Mouse (Mus musculus) erythroid progenitor cell, adult 5-6 weeks (primary cell): ENCODE measurements around the gene Prss36. TPM values are rescaled to one million over a fixed set of nuclear protein-coding genes. Genes with fewer than 3 reads are reported as not detected.

ENCODE experiments used
- total RNA-seq, 2 experiments: library from RNA; stranded (forward) in 1 of 2; stranded (reverse) in 1 of 2; fragments of 150-400 nt in 1 of 2; fragments of 186-747, 209-891 nt in 1 of 2; gene quantifications; 2 replicates each; pipeline versions ENCODE4 v1.2.3 to v1.2.4; 2015 to 2017; ENCODE audit warnings: low replicate concordance in 2 of 2

The Prss36 gene
- total RNA-seq, 2 experiments from 2014 or later = 3.8 TPM; not detected in 1

Other genes with a start within 250 kb of the Prss36 start
- gene Bcl7c, start 237.8 kb downstream of the Prss36 start, total RNA-seq (2015; ENCODE audit: low replicate concordance) = 4.0 and 9.6 TPM in 2 replicates
- 2.6 and 12.7 TPM in 2 replicates for gene Bcl7c, start 237.8 kb downstream of the Prss36 start, total RNA-seq (2017; ENCODE audit: low replicate concordance)
- not detected in 2 replicates for gene Ctf1, start 234.0 kb downstream of the Prss36 start, total RNA-seq (2015; ENCODE audit: low replicate concordance)
- not detected in 2 replicates for gene Ctf1, start 234.0 kb downstream of the Prss36 start, total RNA-seq (2017; ENCODE audit: low replicate concordance)
- not detected in 2 replicates for gene Ctf2, start 214.6 kb downstream of the Prss36 start, total RNA-seq (2015; ENCODE audit: low replicate concordance)
- not detected in 2 replicates for gene Ctf2, start 214.6 kb downstream of the Prss36 start, total RNA-seq (2017; ENCODE audit: low replicate concordance)
- 1.7 and 1.8 TPM in 2 replicates for gene Fbxl19, start 202.2 kb downstream of the Prss36 start, total RNA-seq (2015; ENCODE audit: low replicate concordance)
- gene Fbxl19, start 202.2 kb downstream of the Prss36 start, total RNA-seq (2017; ENCODE audit: low replicate concordance) = 1.5 and 3.6 TPM in 2 replicates
- 2.5 and 5.4 TPM in 2 replicates for gene Orai3, start 176.9 kb downstream of the Prss36 start, total RNA-seq (2015; ENCODE audit: low replicate concordance)
- 4.6 and 6.7 TPM in 2 replicates for gene Orai3, start 176.9 kb downstream of the Prss36 start, total RNA-seq (2017; ENCODE audit: low replicate concordance)
- gene Setd1a, start 170.1 kb downstream of the Prss36 start, total RNA-seq (2015; ENCODE audit: low replicate concordance) = 38.1 and 42.5 TPM in 2 replicates
- 14.8 and 21.3 TPM in 2 replicates for gene Setd1a, start 170.1 kb downstream of the Prss36 start, total RNA-seq (2017; ENCODE audit: low replicate concordance)
- gene Gm49388, start 161.1 kb downstream of the Prss36 start, total RNA-seq (2015; ENCODE audit: low replicate concordance) = 8.6 and 10.9 TPM in 2 replicates
- gene Gm49388, start 161.1 kb downstream of the Prss36 start, total RNA-seq (2017; ENCODE audit: low replicate concordance) = 4.5 and 10.7 TPM in 2 replicates
- gene Hsd3b7, start 146.1 kb downstream of the Prss36 start, total RNA-seq (2015; ENCODE audit: low replicate concordance) = 5.8 TPM in 1 of 2 replicates, not detected in the other
- 2.6 and 3.5 TPM in 2 replicates for gene Hsd3b7, start 146.1 kb downstream of the Prss36 start, total RNA-seq (2017; ENCODE audit: low replicate concordance)
- 10.5 and 30.6 TPM in 2 replicates for gene Stx4a, start 122.4 kb downstream of the Prss36 start, total RNA-seq (2015; ENCODE audit: low replicate concordance)
- 12.7 and 13.3 TPM in 2 replicates for gene Stx4a, start 122.4 kb downstream of the Prss36 start, total RNA-seq (2017; ENCODE audit: low replicate concordance)
- not detected in 2 replicates for gene Stx1b, start 122.2 kb downstream of the Prss36 start, total RNA-seq (2015; ENCODE audit: low replicate concordance)
- gene Stx1b, start 122.2 kb downstream of the Prss36 start, total RNA-seq (2017; ENCODE audit: low replicate concordance) = 0.98 TPM in 1 of 2 replicates, not detected in the other
- 18.0 and 31.4 TPM in 2 replicates for gene Zfp646, start 70.5 kb downstream of the Prss36 start, total RNA-seq (2015; ENCODE audit: low replicate concordance)
- gene Zfp646, start 70.5 kb downstream of the Prss36 start, total RNA-seq (2017; ENCODE audit: low replicate concordance) = 34.3 and 47.1 TPM in 2 replicates
- 1.7 and 6.5 TPM in 2 replicates for gene Zfp668, start 69.9 kb downstream of the Prss36 start, total RNA-seq (2015; ENCODE audit: low replicate concordance)
- gene Zfp668, start 69.9 kb downstream of the Prss36 start, total RNA-seq (2017; ENCODE audit: low replicate concordance) = 3.2 and 16.5 TPM in 2 replicates
- gene Prss53, start 55.8 kb downstream of the Prss36 start, total RNA-seq (2015; ENCODE audit: low replicate concordance) = not detected in 2 replicates
- 0.64 TPM in 1 of 2 replicates, not detected in the other for gene Prss53, start 55.8 kb downstream of the Prss36 start, total RNA-seq (2017; ENCODE audit: low replicate concordance)
- gene Gm21974, start 51.3 kb downstream of the Prss36 start, total RNA-seq (2015; ENCODE audit: low replicate concordance) = not detected in 2 replicates
- gene Gm21974, start 51.3 kb downstream of the Prss36 start, total RNA-seq (2017; ENCODE audit: low replicate concordance) = not detected in 2 replicates
- 24.3 and 33.5 TPM in 2 replicates for gene Vkorc1, start 51.1 kb downstream of the Prss36 start, total RNA-seq (2015; ENCODE audit: low replicate concordance)
- gene Vkorc1, start 51.1 kb downstream of the Prss36 start, total RNA-seq (2017; ENCODE audit: low replicate concordance) = 2.1 and 5.9 TPM in 2 replicates
- gene Bckdk, start 42.6 kb downstream of the Prss36 start, total RNA-seq (2015; ENCODE audit: low replicate concordance) = 39.3 and 58.7 TPM in 2 replicates
- gene Bckdk, start 42.6 kb downstream of the Prss36 start, total RNA-seq (2017; ENCODE audit: low replicate concordance) = 9.7 and 17.3 TPM in 2 replicates
- 8.0 and 18.0 TPM in 2 replicates for gene Kat8, start 34.2 kb downstream of the Prss36 start, total RNA-seq (2015; ENCODE audit: low replicate concordance)
- 12.9 and 16.7 TPM in 2 replicates for gene Kat8, start 34.2 kb downstream of the Prss36 start, total RNA-seq (2017; ENCODE audit: low replicate concordance)
- not detected in 2 replicates for gene Prss8, start 16.6 kb downstream of the Prss36 start, total RNA-seq (2015; ENCODE audit: low replicate concordance)
- not detected in 2 replicates for gene Prss8, start 16.6 kb downstream of the Prss36 start, total RNA-seq (2017; ENCODE audit: low replicate concordance)
- 125 and 187 TPM in 2 replicates for gene Fus, start 20.7 kb upstream of the Prss36 start, total RNA-seq (2015; ENCODE audit: low replicate concordance)
- gene Fus, start 20.7 kb upstream of the Prss36 start, total RNA-seq (2017; ENCODE audit: low replicate concordance) = 81.2 and 118 TPM in 2 replicates
- gene Pycard, start 47.1 kb upstream of the Prss36 start, total RNA-seq (2015; ENCODE audit: low replicate concordance) = 12.2 and 56.9 TPM in 2 replicates
- 2.2 and 5.7 TPM in 2 replicates for gene Pycard, start 47.1 kb upstream of the Prss36 start, total RNA-seq (2017; ENCODE audit: low replicate concordance)
- not detected in 2 replicates for gene Trim72, start 57.2 kb upstream of the Prss36 start, total RNA-seq (2015; ENCODE audit: low replicate concordance)
- gene Trim72, start 57.2 kb upstream of the Prss36 start, total RNA-seq (2017; ENCODE audit: low replicate concordance) = not detected in 2 replicates
- 21.8 and 24.1 TPM in 2 replicates for gene Itgam, start 115.9 kb upstream of the Prss36 start, total RNA-seq (2015; ENCODE audit: low replicate concordance)
- 16.9 and 19.8 TPM in 2 replicates for gene Itgam, start 115.9 kb upstream of the Prss36 start, total RNA-seq (2017; ENCODE audit: low replicate concordance)
- not detected in 2 replicates for gene Gm49368, start 116.0 kb upstream of the Prss36 start, total RNA-seq (2015; ENCODE audit: low replicate concordance)
- gene Gm49368, start 116.0 kb upstream of the Prss36 start, total RNA-seq (2017; ENCODE audit: low replicate concordance) = not detected in 2 replicates
- 0.42 and 1.1 TPM in 2 replicates for gene Itgax, start 182.8 kb upstream of the Prss36 start, total RNA-seq (2015; ENCODE audit: low replicate concordance)
- gene Itgax, start 182.8 kb upstream of the Prss36 start, total RNA-seq (2017; ENCODE audit: low replicate concordance) = 0.83 and 1.2 TPM in 2 replicates
- 14.1 and 18.9 TPM in 2 replicates for gene Itgad, start 207.7 kb upstream of the Prss36 start, total RNA-seq (2015; ENCODE audit: low replicate concordance)
- 5.6 and 15.5 TPM in 2 replicates for gene Itgad, start 207.7 kb upstream of the Prss36 start, total RNA-seq (2017; ENCODE audit: low replicate concordance)